Mouse (Mus musculus) c-Kit-positive CD71-negative TER-119-negative erythroid progenitor cells, embryonic 14.5 days (primary cell): ENCODE results near the gene Tor4a.
A peak's percentile ranks its signal among the peaks of the same experiment; 100 is the strongest.

Experiments
- DNase-seq: peaks from one replicate; pipeline ENCODE4 v3.0.0-alpha.2; 2013; ENCODE audit warnings: low read depth

Gene Tor4a

GRCm38 (mm10) chr2:25224766-25225752 lies 28.4 kb upstream of the Tor4a start:
- peak; percentile 97 for DNase-seq

GRCm38 (mm10) chr2:25224492-25224765 lies 27.7 kb upstream of the Tor4a start, which contains the start of gene Tubb4b:
Gene Tubb4b, minus strand, starts transcription at chr2:25224702.
- no peak for DNase-seq

DNA sequence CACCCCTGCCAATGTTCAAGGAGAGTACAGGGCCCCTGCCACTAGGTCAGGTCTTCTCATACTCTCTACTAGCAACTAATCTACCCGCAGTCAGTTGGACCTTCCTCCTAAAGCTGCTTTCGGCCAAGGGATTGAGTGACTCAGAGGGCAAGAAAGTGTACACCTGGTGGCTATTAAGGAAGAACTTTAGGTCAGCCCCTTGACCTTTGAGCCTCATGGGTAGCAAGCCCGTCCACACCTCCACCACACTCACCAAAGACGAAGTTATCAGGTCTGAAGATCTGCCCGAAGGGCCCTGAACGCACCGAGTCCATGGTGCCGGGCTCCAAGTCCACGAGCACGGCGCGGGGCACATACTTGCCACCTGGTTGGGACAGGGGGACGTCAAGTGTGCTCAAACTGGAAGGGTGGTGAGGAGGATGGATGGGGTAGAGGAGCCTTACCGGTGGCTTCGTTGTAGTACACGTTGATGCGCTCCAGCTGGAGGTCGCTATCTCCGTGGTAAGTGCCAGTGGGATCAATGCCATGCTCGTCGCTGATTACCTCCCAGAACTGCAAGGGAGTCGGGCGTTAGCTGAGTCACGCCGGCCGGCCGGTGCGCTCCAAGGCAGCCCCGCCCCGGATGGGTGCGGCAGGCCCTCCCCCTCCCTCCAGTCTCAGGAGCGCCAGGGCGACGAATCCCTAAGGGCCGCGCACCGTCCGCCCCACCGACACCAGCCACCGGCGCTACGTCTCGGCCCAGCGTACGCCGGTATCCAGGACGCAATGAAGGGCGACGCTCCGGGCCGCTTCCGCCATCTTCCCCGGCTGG lies 27.2 kb upstream of the Tor4a start:
- DNase-seq, result peak; percentile 79

GRCm38 (mm10) chr2:25221331-25221772 lies 24.7 kb upstream of the Tor4a start:
- DNase-seq, result no peak

DNA sequence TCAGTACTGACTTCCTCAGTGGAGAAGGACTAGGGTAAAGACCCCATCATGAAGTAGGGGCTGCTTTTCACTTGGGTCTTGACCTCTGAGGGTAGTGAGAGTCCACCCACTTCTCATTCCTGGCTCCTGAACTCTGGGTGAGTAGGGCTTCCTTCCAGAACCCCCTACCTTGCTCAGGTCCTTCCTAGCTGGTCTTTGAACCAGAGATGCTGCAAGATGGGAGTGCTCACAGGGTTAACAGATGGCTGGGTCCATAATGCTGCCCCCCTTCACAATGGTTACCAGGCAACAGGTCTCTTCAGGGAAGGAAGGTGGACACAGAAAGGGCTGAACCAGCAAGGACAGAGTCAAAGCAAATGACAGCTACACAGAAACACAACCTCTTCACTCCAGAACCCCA lies 21.8 kb upstream of the Tor4a start, which contains the start of gene Fam166a:
Gene Fam166a (plus strand): TSS at position 301 of the 400 bp plus-strand sequence.
- DNase-seq, result no peak

- no peak for DNase-seq
Measured at GRCm38 (mm10) chr2:25217666-25218065, 21.0 kb upstream of the Tor4a start.

- no peak for DNase-seq
Measured at GRCm38 (mm10) chr2:25214444-25214843, 17.8 kb upstream of the Tor4a start, which contains the start of gene Stpg3. Gene Stpg3, minus strand, starts transcription at chr2:25214637.

DNA sequence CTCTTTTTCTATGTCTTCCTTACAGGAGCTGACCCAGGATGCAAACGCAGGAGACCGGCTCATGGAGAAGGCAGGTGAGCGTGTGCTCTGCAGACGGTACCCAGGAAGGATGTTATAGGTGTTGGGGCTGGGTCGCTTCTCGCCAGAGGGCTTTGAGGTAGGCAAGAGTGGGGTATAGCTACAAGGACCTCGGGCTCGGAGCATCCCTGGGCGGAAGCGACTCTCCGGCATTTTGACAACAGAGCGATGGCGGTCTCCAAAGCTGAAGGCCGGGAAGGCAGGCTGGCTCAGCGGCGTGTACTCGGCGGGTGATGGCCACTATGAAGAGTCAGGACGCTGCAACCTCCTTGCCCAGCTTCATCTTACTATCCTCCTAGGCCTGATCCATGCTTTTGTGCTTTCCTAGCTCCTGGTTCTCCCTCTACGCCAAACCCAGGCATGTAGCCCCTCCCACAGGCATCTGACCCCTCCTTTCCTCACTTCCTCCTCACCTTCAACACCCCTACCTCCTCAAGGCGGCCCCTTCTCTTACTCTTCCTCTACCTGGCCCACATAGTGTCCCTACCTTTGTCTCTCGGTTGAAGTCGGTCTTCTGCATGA lies 16.7 kb upstream of the Tor4a start:
- no peak for DNase-seq

DNA sequence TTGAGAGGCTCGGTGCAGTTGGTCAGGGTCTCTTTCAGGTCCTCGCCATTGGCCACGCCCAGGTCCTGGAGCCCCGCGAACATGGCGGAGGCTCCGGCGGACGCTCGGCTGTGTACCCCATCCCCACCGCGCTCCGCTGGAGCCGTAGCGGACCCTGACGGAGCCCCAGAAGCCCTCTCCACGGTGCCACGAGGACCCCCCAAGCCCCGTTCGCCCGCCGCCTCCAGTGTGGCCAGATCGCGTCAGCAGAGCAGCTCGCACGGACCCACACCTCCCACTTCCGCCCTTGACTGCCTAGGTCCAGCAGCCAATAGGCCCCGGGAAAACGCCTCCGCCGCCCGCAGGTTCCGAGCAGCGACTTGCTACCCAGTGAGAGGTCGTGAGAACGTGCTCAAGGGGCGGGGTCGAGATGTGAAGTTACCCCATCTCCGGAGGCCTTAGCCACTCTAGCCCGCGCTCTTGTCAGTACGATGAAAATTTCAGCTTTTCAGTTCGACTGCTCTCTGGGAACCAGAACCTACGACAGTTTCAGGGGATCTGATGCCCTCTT lies 14.5 kb upstream of the Tor4a start, which contains the start of gene Nelfb:
Gene Nelfb (minus strand): TSS at position 369 of the 550 bp plus-strand sequence.
- peak; percentile 93 for DNase-seq

DNA sequence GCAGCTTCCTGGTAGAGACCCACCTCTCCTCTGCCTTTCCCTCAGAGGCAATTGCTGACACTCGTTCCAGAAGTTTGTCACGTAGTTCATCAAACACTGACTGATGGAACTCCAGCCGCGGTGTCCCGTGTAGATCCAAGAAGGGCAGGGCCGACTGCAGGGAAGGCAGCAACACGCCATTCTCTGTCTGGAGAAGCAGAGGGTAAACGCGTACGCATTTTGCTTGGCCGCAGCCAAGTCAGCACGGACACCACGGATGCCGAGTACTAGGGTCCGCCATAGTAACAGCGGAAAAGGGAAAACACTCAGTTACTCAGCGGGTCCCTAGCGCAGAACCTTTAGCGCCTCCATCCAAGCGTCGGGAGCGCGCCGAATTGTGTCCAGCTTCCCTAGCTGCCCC lies 14.0 kb upstream of the Tor4a start:
- DNase-seq, result no peak

DNA sequence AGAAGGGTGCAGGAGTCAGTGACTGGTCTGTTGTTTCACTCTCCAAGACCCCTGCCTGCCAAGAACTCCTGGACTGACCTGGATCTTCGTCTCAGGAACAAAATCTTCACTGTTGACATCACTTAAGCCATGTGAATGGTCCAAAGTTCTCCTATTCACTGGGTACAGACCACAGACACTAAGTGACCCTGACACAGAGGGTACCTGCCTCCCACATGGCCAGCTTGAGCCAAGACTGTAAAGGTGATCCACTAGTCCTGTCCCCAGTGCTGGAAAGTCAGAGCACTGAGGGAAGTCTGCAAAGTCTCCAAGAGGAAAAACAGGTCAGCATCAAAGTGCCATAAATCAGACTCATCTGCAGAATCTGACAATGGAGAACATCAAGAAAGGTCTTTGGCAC lies 10.9 kb upstream of the Tor4a start:
- DNase-seq, result no peak

DNA sequence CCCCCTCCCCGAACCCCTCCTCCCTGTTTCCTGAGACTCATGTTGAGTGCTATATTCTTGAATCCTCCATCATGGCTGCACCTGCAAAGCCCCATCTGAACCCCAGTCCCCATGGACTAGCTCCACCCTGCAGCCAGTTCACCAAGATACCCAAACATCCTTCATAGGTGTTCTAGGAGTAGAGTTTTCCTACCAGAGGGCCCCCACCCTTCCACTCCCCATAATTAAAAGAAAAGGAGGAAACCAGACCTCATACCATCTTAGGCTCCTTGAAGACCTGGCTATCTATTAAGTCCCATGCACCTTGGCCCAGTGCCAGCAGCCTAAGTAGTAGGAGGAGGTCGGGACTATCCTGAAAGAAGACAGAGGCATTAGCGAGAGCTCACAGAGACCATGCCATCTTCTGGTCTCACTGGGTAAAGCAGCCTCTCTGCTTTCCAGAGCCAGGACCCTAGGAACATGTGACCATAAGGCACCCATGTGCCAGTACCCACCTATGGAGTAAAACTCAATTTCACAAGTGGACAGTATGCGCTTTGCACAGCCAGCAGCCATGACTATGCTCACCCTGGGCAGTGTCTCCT lies 7.0 kb upstream of the Tor4a start:
- DNase-seq, result no peak

- no peak for DNase-seq
Measured at GRCm38 (mm10) chr2:25200631-25201030, 3.9 kb upstream of the Tor4a start.

- no peak for DNase-seq
Measured at GRCm38 (mm10) chr2:25197946-25198345, 1.3 kb upstream of the Tor4a start.

DNA sequence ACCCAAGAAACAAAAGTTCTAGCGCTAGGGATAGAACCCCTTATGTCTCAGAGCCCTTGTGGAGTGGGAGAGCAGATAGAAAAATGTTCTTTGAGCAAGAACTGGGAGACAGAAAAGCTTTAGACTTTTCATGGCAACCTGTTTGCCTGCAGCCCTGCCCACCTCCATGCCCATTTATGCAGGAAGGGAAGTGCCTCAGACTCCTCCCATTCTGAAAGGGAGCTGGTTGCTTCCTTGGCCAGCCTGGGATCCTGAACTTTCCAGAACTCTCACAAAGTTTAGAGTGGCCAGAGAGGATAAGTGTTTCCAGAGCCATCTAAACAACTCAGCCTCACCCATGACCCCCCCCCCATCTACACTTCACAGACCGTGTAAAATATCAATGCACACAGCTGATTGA lies 505 bp upstream of the Tor4a start:
- no peak for DNase-seq

DNA sequence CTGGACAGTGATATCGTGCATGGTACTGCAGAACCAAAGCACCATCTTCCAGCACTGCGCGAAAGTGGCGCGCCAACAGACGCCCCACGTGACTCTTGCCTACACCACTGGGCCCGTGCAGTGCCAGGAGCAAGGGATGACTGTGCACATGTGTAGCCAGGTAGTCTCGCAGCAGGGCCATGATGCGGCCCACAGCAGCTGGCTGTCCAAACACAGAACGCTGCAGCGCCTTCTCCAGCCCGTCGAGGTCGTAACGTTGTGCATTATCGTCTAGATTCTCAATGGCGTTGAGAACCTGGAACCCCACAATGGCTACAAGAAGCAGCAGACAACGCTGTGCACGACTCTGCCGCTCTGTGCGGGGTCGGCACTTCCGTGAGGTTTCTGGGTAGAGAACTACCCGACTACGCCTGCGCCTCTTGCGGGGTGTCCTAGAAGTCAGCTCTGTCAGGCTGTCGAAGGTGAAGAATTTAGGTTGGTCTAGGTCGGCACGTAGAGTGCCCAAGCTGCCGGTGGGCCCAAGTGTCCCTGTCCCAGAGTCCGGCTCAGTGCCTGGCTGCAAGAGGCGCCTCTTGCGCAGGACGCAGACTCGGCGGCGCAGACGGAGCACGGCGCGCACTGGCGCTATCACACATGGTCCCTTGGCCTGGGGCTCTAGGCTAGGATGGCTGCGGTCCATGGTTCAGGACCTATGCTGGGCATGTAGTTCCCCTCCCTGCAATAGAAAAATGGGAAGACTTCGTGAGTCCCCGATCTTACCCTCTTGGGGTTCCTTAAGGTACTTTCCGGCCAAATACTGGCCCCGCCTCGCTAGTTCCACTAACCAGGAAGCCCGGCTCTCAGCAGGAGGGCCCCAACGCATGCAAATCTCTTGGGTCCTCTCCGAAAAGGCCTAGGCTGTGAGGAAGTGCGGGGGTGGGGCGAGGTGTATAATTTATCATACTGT lies 1.2 kb downstream of the Tor4a start:
- DNase-seq, result no peak

DNA sequence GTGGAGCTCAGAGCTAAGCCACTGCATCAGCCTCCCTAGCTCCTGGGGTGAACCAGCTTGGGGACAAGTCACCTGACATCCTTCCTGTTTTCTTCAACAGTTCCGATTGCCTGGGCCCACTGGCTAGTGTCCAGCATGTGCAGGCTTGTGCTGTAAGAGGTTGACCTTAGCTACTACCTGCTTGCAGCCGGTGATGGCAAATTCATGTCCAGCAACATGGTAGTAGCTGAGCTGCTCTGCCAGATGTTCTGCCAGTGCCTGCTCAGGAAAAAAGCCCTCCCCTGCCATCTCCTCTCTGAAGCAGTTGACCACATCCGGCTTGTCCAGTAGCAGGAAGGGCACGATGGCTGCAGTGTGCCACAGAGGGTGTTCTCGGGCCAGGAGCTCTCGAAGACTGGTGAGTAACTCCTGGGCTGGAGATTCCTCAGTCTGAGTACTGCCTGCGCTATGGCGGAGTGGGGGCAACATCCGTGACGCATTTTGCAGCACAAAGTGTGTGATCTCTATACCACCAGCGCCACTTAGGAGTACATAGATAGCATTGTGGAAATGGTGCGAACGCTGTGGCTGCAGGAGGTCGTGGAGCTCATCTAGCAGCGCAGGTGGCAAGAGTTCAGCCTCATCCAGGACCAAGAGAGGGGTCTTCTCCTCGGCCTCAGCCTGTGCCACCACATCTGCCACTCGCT lies 2.1 kb downstream of the Tor4a start:
- DNase-seq, result no peak

DNA sequence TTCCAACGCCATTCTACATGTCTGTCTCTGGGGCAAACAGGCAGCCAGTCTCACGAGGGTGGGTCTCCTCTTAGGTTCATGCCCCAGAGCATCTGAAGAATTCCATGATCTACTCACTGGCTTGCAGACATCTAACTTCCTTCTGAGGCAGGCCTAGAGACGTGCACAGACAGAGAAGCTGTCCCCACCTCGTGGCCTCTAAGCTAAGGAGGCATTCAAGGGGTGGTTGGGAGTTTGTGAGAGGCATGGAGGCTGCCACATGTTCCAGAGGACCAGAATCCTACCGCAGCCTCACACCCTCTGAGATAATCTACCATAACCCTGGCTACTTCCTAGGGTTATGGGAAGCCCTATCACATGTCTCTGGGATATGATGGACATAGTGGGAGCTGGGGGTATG lies 2.7 kb downstream of the Tor4a start:
- DNase-seq, result no peak

DNA sequence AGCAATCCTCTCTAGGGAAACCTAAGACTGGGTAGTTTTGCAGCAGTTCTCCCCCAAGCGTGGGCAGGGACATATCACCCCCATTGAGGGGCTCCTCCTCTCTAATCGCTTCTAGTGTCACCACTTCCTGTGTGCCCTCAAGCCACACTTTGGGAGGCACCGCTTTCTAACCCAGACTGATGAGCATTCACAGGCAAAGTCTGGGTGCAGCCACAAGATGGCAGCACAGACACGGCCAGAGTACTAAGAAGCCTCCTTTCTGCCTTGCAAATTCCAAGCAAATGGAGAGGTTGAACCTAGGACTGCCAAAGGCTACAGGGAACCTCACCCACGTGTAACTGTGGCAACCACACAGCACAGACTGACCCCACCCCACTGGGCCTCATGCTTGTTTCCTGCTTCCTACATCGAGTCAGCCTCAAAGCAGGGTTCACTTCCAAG lies 3.3 kb downstream of the Tor4a start:
- peak; percentile 91 for DNase-seq

- no peak for DNase-seq
Measured at GRCm38 (mm10) chr2:25187841-25188240, 8.8 kb downstream of the Tor4a start.
